Mouse (Mus musculus) kidney, postnatal 10 days (tissue): ENCODE measurements at regions not wholly inside any gene's neighbourhood (a gene's known extent, or its start where the extent isn't known, plus 50 kb on each side); places are given as distances from the start of the nearest gene placed in this dataset.
A peak's percentile ranks its signal among the peaks of the same experiment; 100 is the strongest.
"Not testable (repeated sequence)": the region's sequence is repeated elsewhere in the genome, so short reads cannot be mapped to it uniquely, and the experiment has no call there.

Source experiments
- DNase-seq: peaks from one replicate; pipeline ENCODE4 v3.0.0; 2021; ENCODE audit warnings: mixed read lengths

DNA sequence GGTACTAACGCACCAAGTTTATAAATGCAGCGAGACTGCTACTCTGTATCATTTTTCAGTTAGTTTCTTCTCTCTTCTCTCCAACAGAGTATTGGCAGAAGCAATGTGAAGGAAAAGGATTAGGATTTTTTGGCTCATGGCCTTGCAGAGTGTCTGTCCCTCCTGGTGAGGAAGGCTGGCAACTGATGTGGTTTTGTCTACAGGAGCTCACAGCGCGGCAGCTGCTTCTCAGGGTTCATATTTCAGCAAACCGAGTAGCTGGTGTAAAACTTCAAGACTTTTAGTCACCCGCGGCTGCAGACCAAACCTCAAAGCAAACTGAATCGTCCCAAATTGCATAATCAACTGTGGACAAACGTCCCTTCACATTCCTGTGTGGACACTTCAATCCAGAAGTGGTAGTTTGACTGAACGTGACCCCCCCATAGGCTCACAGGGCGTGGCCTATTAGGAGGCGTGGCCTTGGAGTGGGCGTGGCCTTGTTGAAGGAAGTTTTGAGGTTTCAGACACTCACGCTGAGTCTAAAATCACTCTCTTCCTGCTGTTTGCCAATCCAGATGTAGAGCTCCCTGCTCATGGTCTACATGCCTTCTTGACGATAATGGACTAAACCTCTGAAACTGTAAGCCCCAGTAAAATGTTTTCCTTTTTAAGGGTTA, 147.7 kb upstream of the Trpc7 start:
- no peak for DNase-seq

DNA sequence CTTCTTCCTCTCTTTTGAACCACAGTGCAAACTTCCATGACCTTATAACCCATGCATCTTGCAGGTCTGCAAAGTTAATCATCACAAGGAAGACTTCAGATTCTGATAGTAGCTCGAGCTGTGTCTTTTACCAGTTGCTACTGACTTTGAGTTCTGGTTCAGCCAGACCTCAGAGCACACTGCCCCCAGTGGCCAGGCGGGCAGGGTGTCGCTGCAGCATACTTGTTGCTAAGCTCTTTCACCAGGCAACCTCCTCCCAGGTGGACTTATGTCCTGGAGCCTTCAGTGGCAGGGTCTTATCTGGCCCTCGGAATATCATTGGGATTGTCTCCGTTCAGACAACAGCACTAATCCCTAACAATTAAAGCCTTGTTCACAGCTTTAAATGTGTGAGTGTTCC, 146.7 kb upstream of the Trpc7 start:
- DNase-seq, result no peak

DNA sequence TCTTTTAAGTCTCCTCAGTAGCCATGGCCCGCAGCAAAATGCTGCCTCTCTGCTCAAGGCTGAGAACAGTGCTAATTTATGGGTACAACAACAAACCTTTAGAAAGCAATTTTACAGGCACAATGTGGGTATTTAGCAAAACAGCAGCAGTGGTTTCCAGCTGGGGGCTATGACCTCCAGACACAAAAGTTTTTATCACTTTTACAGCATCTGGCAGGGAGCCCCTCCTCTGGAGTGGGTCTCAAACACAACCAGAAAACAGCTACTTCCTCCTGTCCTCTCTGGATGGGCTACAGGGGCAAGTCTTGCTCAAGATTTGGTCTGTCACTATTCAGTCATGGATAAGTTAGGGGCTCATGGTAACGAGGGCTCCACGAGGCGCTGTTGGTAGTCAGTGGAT, 137.1 kb upstream of the Trpc7 start:
- DNase-seq, result peak; percentile 55

DNA sequence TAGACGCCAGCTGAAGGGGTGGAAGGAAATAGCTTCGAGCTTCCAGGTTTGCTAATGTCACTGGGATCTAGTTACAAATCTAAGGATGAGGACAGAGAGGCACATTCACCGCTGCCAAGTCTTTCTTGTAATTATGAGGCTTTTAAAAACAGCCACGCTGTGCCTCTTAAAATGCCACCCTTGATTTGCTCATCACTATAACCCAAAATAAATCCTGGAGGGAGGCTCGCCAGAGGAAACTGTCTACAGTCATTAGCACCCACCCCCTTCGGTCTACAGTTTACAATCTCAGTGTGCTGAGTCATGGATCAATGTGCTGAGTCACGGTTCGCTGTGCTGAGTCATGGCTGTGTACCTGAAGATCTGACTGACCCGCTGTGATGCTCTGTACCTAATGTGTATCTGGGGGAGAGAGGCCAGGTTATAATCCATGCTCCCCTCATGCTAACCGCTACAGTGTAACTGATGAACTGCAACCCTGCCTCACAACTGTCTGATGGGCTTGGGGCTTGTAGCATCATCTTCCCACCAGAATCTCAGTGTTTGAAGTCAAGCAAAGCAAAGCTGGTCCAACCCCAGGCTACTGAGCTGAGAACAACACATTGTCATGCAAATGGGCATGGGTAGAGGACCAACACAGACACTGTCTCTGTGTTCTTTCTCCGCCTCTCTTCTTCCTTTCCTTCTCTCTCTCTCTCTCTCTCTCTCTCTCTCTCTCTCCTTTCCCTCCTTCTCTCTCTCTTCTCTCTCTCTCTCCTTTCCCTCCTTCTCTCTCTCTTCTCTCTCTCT, 122.0 kb upstream of the Trpc7 start:
- no peak for DNase-seq

DNA sequence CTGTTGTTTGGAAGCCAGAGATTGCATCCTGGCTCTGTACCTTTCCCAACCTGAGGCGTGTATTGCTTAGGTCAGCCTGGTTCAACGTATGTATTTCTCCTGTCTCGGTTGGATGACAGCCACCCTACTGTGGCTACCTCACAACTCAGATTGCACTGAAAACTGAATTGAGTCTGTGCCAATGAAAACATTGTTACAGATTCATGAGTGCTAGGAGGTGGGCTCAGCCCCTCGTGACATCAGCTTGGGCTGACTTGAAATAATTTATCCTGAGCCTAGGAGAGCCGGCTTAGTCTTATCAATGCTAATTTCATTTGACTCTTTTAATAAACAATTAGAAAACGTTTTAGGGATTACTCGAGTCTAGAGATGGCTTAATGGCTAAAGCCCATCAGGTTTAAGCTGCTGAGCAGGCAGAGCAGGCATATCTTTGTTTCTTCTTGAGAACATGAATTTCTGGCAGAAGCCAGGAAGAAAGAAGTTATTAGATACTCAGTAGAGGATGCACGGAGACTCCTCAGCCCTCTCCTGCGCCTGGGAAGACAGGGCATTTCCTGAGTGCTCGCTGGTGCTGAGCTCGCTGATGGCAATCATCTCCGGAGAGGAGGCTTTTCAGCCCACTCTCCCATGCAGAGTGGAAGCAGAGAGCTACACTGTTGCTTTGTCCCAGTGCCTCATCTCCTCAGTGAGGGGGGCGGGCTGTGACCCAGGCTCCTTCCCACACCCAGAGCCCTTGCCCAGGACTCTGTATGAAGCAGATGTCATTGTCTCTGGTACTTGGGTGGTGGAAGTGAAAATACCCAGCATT, 120.9 kb upstream of the Trpc7 start:
- no peak for DNase-seq

DNA sequence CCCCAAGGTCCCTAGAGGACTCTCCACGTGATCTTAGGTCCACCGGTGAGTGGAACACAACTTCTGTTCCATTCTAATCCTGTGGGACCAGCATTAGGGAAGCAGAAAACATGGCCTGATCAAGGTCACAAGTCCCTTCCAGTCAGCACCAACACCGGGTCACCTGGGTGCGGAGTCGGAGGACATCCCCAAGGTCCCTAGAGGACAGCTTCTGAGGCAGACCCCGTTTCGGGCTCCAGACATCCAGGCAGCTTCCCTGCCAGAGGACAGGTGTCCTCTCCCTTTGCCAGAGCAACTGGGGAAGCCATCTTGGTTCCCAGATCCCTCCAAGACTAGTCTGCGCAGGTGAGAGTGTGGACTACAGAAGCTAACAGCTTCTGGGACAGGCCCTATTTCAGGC, 111.4 kb upstream of the Trpc7 start:
- not testable (repeated sequence) for DNase-seq

DNA sequence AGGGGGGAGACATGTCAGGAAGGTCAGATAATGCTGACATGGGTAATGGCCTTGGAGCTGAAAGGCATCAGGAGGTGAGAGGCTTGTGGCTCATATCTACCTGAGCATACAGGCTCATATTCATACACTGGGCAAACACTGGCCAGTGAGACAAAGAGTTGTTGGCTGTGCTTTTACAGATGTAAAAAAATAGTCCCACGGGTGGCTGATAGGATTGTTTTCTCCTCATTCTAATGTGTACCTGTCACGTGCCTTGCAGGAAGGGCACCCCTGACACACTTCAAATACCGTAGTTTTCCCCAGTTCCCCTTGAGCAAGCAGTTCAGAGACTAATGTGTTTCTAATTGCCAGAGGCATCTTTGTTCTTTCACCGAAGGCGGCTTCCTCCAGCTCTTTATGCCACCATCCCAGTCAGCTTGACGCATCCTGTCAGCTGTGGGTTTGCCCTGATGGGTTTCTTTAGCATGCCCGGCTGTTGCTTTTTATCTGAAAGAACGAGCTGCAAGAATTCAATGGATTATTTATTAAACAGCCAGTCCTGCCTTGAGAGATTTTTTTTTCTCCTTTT, 107.9 kb upstream of the Trpc7 start:
- peak; percentile 0 for DNase-seq

DNA sequence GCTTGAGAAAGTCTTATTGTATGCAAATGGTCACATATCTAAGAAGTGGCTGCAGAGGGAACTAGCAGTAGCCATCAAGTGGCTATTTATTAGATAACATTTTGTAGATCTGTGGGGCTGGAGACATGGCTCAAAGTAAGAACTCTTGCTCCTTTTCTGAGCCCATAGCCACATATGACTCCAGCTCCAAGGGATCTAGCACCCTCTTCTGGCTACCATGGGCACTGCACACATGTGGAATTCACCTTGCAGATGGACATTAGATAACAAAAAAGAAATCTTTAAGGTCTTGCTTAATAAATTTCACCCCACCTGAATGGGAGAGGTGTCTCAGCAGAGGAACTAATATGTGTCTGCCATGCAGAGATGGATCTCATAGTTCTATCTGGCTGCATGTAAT, 96.2 kb upstream of the Trpc7 start:
- peak; percentile 16 for DNase-seq

DNA sequence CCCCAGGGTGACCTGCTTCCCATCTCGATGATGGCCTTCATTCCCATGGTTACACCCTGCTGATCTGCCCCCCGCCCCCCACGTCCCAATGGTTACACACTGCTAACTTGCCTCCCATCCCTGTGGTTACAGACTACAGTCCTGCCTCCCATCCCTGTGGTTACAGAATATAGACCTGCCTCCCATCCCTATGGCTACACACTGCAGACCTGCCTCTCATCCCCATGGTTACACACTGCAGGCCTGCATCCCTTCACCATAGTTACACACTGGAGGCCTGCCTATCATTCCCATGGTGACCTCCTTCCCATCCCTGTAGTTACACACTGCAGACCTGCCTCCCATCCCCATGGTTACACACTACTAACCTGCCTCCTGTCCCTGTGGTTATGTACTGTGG, 78.3 kb upstream of the Trpc7 start:
- DNase-seq, result no peak

DNA sequence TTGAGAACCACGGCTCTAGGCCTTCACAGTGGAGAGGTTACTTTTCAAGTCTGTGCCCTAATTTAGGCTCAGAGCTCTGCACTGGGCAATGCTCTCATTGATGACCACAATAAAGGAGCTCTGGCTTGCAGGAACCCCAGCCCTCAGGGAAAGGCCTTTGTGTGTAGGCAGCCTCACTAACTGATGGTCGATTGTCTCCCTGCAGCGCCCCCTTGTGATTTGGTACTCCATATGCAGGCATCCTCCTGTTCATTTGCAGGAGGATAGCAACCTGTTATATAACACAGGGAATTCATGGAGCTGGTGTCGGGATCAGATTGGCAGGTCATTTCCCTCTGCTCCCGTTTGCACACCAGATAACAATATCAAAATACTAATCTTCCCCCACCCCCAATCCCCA, 59.6 kb upstream of the Trpc7 start:
- peak; percentile 6 for DNase-seq

DNA sequence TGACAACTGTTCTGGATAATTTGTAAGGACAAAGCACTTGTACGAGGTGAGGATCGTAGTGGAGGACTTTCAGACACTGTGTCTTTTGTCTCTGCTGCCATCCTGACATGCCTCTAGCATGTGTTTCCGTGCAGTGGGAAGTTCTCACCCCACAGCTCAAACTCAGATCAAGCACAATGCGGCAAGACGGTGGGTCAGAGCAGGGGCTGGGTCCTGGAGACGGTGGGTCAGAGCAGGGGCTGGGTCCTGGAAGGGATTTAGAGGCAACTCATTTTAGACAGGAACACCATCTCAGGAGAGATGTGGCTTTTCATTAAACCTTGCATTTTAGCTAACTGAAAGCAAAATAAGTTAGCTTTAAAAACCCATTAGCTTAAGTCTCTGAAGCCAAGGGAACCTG, 52.3 kb upstream of the Trpc7 start:
- DNase-seq, result no peak

DNA sequence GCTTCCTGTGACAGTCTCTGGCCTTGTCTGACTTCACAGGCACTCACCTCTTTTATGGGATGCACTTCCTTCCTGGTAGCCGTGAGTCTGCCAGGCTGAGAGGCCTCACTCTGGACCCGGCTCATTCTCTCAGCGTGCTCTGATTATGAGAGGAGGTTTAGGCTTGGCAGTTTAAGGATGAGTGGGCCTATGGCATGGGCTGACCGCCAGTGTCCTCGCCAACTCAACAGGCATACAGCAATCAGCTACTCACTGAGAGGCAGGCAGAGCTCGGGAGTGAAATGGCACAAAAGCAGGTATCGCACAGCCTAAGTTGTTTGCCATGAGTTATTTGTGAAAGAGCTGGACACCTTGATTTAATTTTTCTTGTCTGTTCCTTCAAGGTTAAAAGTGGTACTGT, 51.5 kb upstream of the Trpc7 start:
- DNase-seq, result no peak
